Mouse (Mus musculus) hindbrain, embryonic 16.5 days (tissue): Measurements from ENCODE around the gene Ppa2. TPM values are rescaled to one million over a fixed set of nuclear protein-coding genes. Genes with fewer than 3 reads are reported as not detected.

Experiments used
- ATAC-seq: fragments of 200-750 bp; cut with Nextera tagmentation; 2 replicates; pipeline ENCODE4 v1.8.0; 2017; ENCODE audit warnings: moderate TSS enrichment, moderate library complexity
- H3K27ac ChIP-seq: fragments of 300-500 bp; sonication (generic); 2 replicates; pipeline ENCODE4 v1.5.1; 2014; ENCODE audit warnings: low read depth, mild to moderate bottlenecking, control low read depth, low read length, moderate library complexity
- H3K27me3 ChIP-seq: fragments of 300-500 bp; sonication (generic); replicated peaks from 2 replicates; pipeline ENCODE4 v1.6.1; 2014; ENCODE audit warnings: low read length; ENCODE audit not compliant: control insufficient read depth, insufficient read depth
- H3K36me3 ChIP-seq: fragments of 300-500 bp; sonication (generic); 2 replicates; pipeline ENCODE4 v1.6.1; 2014; ENCODE audit warnings: mild to moderate bottlenecking, low read length, moderate library complexity, mixed read lengths; ENCODE audit not compliant: control insufficient read depth, insufficient read depth
- H3K4me1 ChIP-seq: fragments of 300-500 bp; sonication (generic); 2 replicates; pipeline ENCODE4 v1.6.1; 2014; ENCODE audit warnings: low read depth, low read length; ENCODE audit not compliant: control insufficient read depth, insufficient read depth
- H3K4me2 ChIP-seq: fragments of 300-500 bp; sonication (generic); 2 replicates; pipeline ENCODE4 v1.6.1; 2014; ENCODE audit warnings: mild to moderate bottlenecking, low read length, control low read depth, moderate library complexity
- H3K4me3 ChIP-seq: fragments of 300-500 bp; sonication (generic); 2 replicates; pipeline ENCODE4 v1.5.1; 2014; ENCODE audit warnings: mild to moderate bottlenecking, low read length, control low read depth, moderate library complexity
- H3K9ac ChIP-seq: fragments of 300-500 bp; sonication (generic); 2 replicates; pipeline ENCODE4 v1.6.1; 2014; ENCODE audit warnings: low read depth, mild to moderate bottlenecking, control low read depth, low read length, moderate library complexity
- H3K9me3 ChIP-seq: fragments of 300-500 bp; sonication (generic); 2 replicates; pipeline ENCODE4 v1.6.1; 2014; ENCODE audit warnings: mild to moderate bottlenecking, low read length, moderate library complexity; ENCODE audit not compliant: control insufficient read depth
- WGBS: fragments of 180-500 bp; shearing (Covaris S2); extraction: QIAGEN DNeasy Blood & Tissue Kit; methylation state at CpG from one replicate; pipeline ENCODE4 v1.1.7; 2014; 5-methylcytosine and 5-hydroxymethylcytosine counted together
- polyA plus RNA-seq: library from polyadenylated mRNA; unstranded; fragments of >200 nt; fragmentation: Nextera tagmentation; extraction: Ambion mirVana; gene quantifications from 2 replicates; pipeline ENCODE4 v1.2.1, GENCODE M21; 2015

Gene Ppa2
- polyA plus RNA-seq, 1 experiment from 2014 or later: 89.2 TPM

DNA sequence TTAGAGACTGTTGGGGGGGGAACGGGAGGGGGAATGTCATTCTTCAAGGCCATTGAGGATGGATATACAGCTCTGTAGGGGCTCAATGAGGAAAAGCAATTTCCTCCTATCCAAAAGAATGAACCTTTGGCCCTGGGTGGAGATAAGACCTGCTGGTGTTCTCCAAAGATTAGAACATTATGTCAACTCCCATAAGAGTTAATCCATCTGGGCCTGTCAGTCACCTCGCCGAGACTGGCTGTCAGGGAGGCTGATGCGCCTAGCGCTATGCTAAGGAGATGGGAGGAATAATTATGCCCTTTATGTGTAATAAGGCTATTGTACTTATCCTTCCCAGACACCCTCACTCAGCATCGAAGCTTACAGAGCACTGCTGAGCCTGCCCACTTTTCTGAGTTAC is 2.9 kb downstream of the Ppa2 start:
- peaks cover 5% of the 10 kb centered on the region; the same call in 1 of the 2 replicates for H3K4me1 ChIP-seq
- 61% methylated on average over 6 of the region's 6 CpGs for WGBS

DNA sequence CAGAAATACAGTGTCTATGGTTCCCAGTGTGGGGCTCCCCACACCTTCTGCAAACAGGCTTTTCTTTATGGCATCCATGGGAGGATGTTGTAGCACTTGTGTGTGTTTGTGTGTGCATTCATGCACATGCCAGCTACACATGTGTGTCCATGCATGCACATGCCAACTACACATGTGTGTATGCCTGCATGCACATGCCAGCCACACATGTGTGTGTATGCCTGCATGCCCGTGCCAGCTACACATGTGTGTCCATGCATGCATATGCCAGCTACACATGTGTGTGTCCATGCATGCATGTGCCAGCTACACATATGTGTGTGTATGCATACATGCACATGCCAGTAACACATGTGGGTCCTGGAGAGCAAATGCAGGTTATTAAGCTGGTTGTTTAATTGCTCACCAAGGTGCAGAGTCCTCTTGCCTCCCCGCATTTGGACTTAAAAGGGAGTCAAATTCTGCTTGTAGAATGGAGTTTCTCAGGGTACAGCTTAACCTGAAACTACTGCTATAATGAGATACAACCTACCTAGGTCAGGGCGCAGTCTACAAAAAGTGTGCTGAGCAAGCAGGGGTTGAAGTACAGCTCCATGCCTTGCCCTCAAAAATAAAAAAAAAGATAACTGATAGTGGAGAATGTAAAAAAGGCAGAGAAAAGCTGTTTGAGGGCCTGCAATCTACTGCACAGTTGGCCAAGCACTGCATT is 3.7 kb downstream of the Ppa2 start:
- Histone ChIP-seq H3K4me2 (no peak overlapping the region), H3K27ac (no peak overlapping the region), H3K4me1 (peaks cover 5% of the 10 kb centered on the region; the same call in 1 of the 2 replicates), H3K27me3 (no peaks in the 10 kb centered on the region), H3K9me3 (no peaks in the 10 kb centered on the region), H3K4me3 (no peak overlapping the region), H3K9ac (no peak overlapping the region), H3K36me3 (no peaks in the 10 kb centered on the region)
- no peak for ATAC-seq
- WGBS: 94% methylated on average over 3 of the region's 3 CpGs

More for the DNA sequence above, 2.9 kb downstream of the Ppa2 start:
- Histone ChIP-seq H3K36me3 (no peaks in the 10 kb centered on the region), H3K4me2 (no peak overlapping the region), H3K4me3 (no peak overlapping the region), H3K9ac (no peak overlapping the region), H3K9me3 (no peaks in the 10 kb centered on the region), H3K27me3 (no peaks in the 10 kb centered on the region), H3K27ac (no peak overlapping the region)
- ATAC-seq: no peak

DNA sequence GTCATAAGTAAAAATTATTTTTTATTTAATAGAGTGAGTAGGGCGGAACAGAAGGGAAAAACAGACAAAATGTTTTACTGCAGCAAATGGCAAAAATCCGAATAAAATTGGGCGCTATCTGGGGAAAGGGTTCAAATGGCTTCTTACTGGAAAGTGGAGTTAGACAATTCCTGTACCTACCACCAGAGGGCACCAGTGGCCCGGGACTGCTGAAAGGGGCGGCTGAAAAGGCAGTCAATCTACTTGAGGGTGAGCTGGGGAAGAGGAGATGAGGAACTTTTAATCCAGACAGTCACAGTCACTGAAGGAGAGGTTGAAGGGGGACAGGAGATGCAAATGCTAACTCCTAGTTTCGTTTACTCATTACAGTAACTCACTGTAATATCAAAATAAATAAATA is 4.6 kb downstream of the Ppa2 start:
- Histone ChIP-seq H3K27me3 (no peaks in the 10 kb centered on the region), H3K4me3 (no peak overlapping the region), H3K9ac (no peak overlapping the region), H3K9me3 (no peaks in the 10 kb centered on the region), H3K4me2 (no peak overlapping the region), H3K4me1 (peaks cover 5% of the 10 kb centered on the region; the same call in 1 of the 2 replicates), H3K27ac (no peak overlapping the region), H3K36me3 (no peaks in the 10 kb centered on the region)
- ATAC-seq: no peak
- WGBS: 44% methylated on average over 6 of the region's 6 CpGs

DNA sequence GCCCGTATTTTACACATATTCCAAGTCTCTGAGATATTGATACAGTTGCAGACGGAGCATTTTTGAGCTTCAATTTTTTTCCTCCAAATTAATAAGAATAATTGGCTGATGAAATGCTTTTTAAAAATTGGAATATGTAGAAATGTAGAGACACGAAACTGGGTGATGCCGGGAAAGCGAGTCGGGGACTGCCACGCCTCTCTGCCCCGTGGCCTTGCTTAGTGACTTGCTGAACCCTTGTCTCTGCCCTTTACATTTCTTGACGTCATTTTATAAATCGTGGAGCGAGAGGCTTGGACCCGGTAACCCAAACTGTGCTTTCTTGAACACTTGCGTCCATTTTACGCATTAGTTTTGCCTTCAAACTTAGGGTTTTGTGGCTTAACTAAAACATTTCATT is 5.1 kb downstream of the Ppa2 start:
- Histone ChIP-seq H3K4me2 (no peak overlapping the region), H3K27me3 (no peaks in the 10 kb centered on the region), H3K9ac (no peak overlapping the region), H3K4me3 (no peak overlapping the region), H3K27ac (no peak overlapping the region), H3K9me3 (no peaks in the 10 kb centered on the region), H3K4me1 (peaks cover 5% of the 10 kb centered on the region; the same call in 1 of the 2 replicates), H3K36me3 (no peaks in the 10 kb centered on the region)
- ATAC-seq: no peak
- 97% methylated on average over 14 of the region's 14 CpGs for WGBS

DNA sequence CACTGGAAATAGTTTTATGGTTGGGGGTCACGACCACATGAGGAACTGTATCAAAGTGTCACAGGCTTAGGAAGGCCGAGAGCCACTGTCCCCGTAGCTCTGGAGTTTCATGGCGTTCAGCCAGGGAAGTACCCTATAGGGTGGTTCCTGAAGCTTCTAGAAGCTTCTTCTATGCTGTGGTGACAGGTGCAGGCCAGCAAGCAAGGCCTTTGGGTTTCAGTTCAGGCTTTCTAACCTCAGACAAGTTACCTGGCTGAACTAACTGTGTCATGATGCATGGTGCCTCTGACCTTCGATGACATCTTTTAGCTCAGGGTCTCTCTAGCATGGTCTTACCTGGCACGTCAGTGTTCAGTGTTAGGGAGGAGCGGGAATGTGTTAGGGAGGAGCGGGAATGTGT is 5.7 kb downstream of the Ppa2 start:
- no peaks in the 10 kb centered on the region for H3K9me3 ChIP-seq
- no peak overlapping the region for H3K27ac ChIP-seq
- no peaks in the 10 kb centered on the region for H3K27me3 ChIP-seq
- WGBS: 88% methylated on average over 8 of the region's 8 CpGs
- no peak overlapping the region for H3K4me3 ChIP-seq
- H3K36me3 ChIP-seq: no peaks in the 10 kb centered on the region
- peaks cover 5% of the 10 kb centered on the region; the same call in 1 of the 2 replicates for H3K4me1 ChIP-seq
- no peak overlapping the region for H3K9ac ChIP-seq
- no peak overlapping the region for H3K4me2 ChIP-seq
- ATAC-seq: no peak

DNA sequence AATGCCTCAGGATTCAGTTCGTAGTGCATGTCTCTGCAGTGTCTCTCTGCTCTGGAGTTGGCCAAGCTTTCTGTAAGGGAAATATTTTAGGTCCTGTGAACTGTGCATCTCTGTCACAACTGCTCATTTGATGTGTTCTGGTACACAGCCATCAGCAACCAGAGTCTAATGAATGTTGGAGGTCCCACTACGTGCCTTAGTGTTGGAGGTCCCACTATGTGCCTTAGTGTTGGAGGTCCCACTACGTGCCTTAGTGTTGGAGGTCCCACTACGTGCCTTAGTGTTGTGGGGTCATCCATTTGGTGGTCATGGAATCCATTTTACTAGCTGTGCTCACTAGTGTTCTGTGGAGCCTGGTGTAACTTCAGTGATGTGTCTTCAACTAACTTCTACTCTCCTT is 7.9 kb downstream of the Ppa2 start:
- Histone ChIP-seq H3K9ac (no peak overlapping the region), H3K4me1 (no peaks in the 10 kb centered on the region), H3K4me3 (no peak overlapping the region), H3K27ac (no peak overlapping the region), H3K27me3 (no peaks in the 10 kb centered on the region), H3K9me3 (no peaks in the 10 kb centered on the region), H3K4me2 (no peak overlapping the region), H3K36me3 (no peaks in the 10 kb centered on the region)
- WGBS: 95% methylated on average over 4 of the region's 4 CpGs
- no peak for ATAC-seq

DNA sequence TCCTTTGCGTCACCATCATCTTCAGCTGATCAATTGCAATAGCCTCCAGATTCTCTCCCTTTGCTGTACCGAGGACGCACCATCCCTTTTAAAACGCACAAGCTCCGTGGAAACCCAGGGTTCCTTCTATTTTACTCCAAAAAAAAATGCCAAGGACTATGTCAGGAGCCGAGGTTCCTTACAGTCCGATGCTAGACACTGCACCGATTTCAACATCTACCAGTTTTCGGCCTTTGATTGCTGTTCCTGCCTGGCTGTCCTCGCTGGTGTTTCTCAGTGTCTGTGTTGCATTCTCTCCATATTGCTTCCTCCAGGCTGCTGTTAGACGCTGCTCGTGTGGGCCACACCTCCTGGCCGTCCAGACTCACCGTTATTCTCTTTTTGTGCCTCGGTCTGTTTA is 8.7 kb downstream of the Ppa2 start:
- H3K4me3 ChIP-seq: no peak overlapping the region
- H3K36me3 ChIP-seq: no peaks in the 10 kb centered on the region
- ATAC-seq: no peak
- H3K27me3 ChIP-seq: no peaks in the 10 kb centered on the region
- no peak overlapping the region for H3K4me2 ChIP-seq
- H3K27ac ChIP-seq: no peak overlapping the region
- H3K4me1 ChIP-seq: no peaks in the 10 kb centered on the region
- 89% methylated on average over 15 of the region's 15 CpGs for WGBS
- no peaks in the 10 kb centered on the region for H3K9me3 ChIP-seq
- no peak overlapping the region for H3K9ac ChIP-seq

DNA sequence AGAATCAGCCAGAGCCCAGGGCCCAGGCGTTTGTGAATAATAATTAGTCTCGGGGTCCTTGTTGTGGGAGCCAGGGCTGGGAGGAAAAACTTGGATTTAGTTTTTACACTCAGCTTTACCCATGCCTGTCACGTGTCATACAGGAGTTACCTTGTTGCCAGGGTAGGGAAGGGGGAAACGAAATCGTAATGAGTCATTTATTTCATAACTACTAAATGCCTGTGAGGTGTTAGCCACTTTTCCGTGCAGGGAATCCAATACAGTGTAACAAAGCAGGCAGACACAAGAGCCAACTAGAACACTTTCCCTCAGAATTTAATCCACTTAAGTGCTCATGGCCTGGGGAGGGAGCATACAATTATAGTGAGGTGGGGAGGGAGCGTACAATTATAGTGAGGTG is 9.9 kb downstream of the Ppa2 start:
- Histone ChIP-seq H3K4me1 (no peaks in the 10 kb centered on the region), H3K4me3 (no peak overlapping the region), H3K9me3 (no peaks in the 10 kb centered on the region), H3K27me3 (no peaks in the 10 kb centered on the region), H3K36me3 (no peaks in the 10 kb centered on the region), H3K27ac (no peak overlapping the region), H3K4me2 (no peak overlapping the region), H3K9ac (no peak overlapping the region)
- ATAC-seq: no peak
- 85% methylated on average over 7 of the region's 7 CpGs for WGBS

DNA sequence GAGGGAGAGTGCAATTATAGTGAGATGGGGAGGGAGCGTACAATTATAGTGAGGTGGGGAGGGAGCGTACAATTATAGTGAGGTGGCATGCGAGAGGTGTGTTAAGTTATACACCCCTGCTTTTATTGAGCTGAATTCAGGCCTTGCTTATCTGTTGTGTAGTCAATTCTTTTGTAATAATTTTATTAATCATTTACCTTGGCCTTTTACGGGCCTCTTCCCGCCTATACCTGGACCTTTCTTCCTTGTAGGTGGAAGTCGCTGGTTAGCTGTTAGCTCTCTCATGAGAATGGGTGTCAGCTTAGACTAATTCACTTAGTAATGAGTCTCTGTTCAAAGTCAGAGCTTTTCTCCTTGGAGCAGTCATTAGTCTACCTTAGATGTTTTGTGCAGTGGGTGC is 10.4 kb downstream of the Ppa2 start:
- Histone ChIP-seq H3K27ac (no peak overlapping the region), H3K4me2 (no peak overlapping the region), H3K36me3 (no peaks in the 10 kb centered on the region), H3K9me3 (no peaks in the 10 kb centered on the region), H3K4me1 (no peaks in the 10 kb centered on the region), H3K27me3 (no peaks in the 10 kb centered on the region), H3K9ac (no peak overlapping the region), H3K4me3 (no peak overlapping the region)
- 97% methylated on average over 6 of the region's 6 CpGs for WGBS
- no peak for ATAC-seq
